Mouse (Mus musculus) heart, postnatal 0 days (tissue): ENCODE results near the gene Bcar3. TPM values are rescaled to one million over a fixed set of nuclear protein-coding genes. Genes with fewer than 3 reads are reported as not detected.

Experiments
- ATAC-seq: fragments of 200-750 bp; cut with Nextera tagmentation; 2 replicates; pipeline ENCODE4 v1.8.0; 2017; ENCODE audit warnings: low read depth, moderate number of reproducible peaks, moderate library complexity; ENCODE audit not compliant: insufficient read depth
- DNase-seq: peaks from one replicate; pipeline ENCODE4 v3.0.0-alpha.2; 2016; ENCODE audit warnings: low spot score
- H3K27ac ChIP-seq: fragments of 300-500 bp; sonication (generic); 2 replicates; pipeline ENCODE4 v1.5.1; 2014; ENCODE audit warnings: low read depth, mild to moderate bottlenecking
- H3K27me3 ChIP-seq: fragments of 300-500 bp; sonication (generic); 2 replicates; pipeline ENCODE4 v1.6.1; 2014; ENCODE audit warnings: low read length, mixed read lengths; ENCODE audit not compliant: control insufficient read depth, insufficient read depth
- H3K36me3 ChIP-seq: fragments of 300-500 bp; sonication (generic); replicated peaks from 2 replicates; pipeline ENCODE4 v1.6.1; 2014; ENCODE audit warnings: low read length, mixed read lengths; ENCODE audit not compliant: control insufficient read depth, insufficient read depth
- H3K4me1 ChIP-seq: fragments of 300-500 bp; sonication (generic); 2 replicates; pipeline ENCODE4 v1.6.1; 2014; ENCODE audit warnings: antibody characterized with exemption; ENCODE audit not compliant: control insufficient read depth, insufficient read depth
- H3K4me2 ChIP-seq: fragments of 300-500 bp; sonication (generic); 2 replicates; pipeline ENCODE4 v1.6.1; 2014; ENCODE audit warnings: low read depth, mild to moderate bottlenecking, low read length, moderate library complexity
- H3K4me3 ChIP-seq: fragments of 300-500 bp; sonication (generic); 2 replicates; pipeline ENCODE4 v1.5.1; 2014; ENCODE audit warnings: low read depth, low read length
- H3K9ac ChIP-seq: fragments of 300-500 bp; sonication (generic); replicated peaks from 2 replicates; pipeline ENCODE4 v1.6.1; 2014; ENCODE audit warnings: low read depth, low read length, mixed read lengths
- H3K9me3 ChIP-seq: fragments of 300-500 bp; sonication (generic); replicated peaks from 2 replicates; pipeline ENCODE4 v1.6.1; 2016; ENCODE audit warnings: low read length; ENCODE audit not compliant: control insufficient read depth
- CTCF ChIP-seq: IDR thresholded peaks from 2 replicates; pipeline ENCODE4 v1.5.1; 2016; ENCODE audit warnings: antibody characterized with exemption, control low read depth, low read depth
- EP300 ChIP-seq: IDR thresholded peaks from 2 replicates; pipeline ENCODE4 v1.6.1; 2016; ENCODE audit warnings: antibody characterized with exemption, low read depth
- WGBS: fragments of 180-500 bp; shearing (Covaris S2); extraction: QIAGEN DNeasy Blood & Tissue Kit; methylation state at CpG from one replicate; pipeline ENCODE4 v1.1.7; 2014; 5-methylcytosine and 5-hydroxymethylcytosine counted together
- polyA plus RNA-seq: library from polyadenylated mRNA; unstranded; fragments of >200 nt; fragmentation: Nextera tagmentation; extraction: Ambion mirVana; gene quantifications from 2 replicates; pipeline ENCODE4 v1.2.1, GENCODE M21; 2015
- total RNA-seq: library from RNA; depleted of rRNA; stranded (reverse); fragments of >200 nt; gene quantifications from 2 replicates; pipeline ENCODE4 v1.2.3, GENCODE M21; 2014; ENCODE audit warnings: low replicate concordance

Bcar3 gene
- total and polyA plus RNA-seq, 2 experiments from 2014 or later: 3.3 to 38.6 TPM

GRCm38 (mm10) chr3:122521294-122521693 is 227.4 kb downstream of the Bcar3 start:
- peaks cover 3% of the 10 kb centered on the region for H3K4me1 ChIP-seq
- H3K9ac ChIP-seq: no peak overlapping the region
- TF ChIP-seq EP300 (no peak), CTCF (no peak)
- ATAC-seq (no peak), DNase-seq (no peak)
- H3K9me3 ChIP-seq: no peaks in the 10 kb centered on the region
- H3K4me3 ChIP-seq: no peak overlapping the region
- no peak overlapping the region for H3K4me2 ChIP-seq
- no peaks in the 10 kb centered on the region for H3K27me3 ChIP-seq
- H3K36me3 ChIP-seq: no peaks in the 10 kb centered on the region; the same call in 1 of the 2 replicates
- WGBS: 61% methylated on average over 1 of the region's 1 CpGs
- H3K27ac ChIP-seq: no peak overlapping the region

GRCm38 (mm10) chr3:122528477-122528876 is 234.5 kb downstream of the Bcar3 start:
- 82% methylated on average over 3 of the region's 3 CpGs for WGBS

GRCm38 (mm10) chr3:122535938-122536703 is 242.2 kb downstream of the Bcar3 start:
- Histone ChIP-seq H3K36me3 (peaks cover 23% of the 10 kb centered on the region), H3K27ac (no peak overlapping the region), H3K9me3 (no peaks in the 10 kb centered on the region), H3K27me3 (no peaks in the 10 kb centered on the region), H3K4me1 (no peaks in the 10 kb centered on the region), H3K4me2 (no peak overlapping the region), H3K9ac (no peak overlapping the region), H3K4me3 (no peak overlapping the region)
- no peak for DNase-seq
- 70% methylated on average over 8 of the region's 8 CpGs for whole genome bisulfite sequencing
- TF ChIP-seq EP300: no peak
- TF ChIP-seq CTCF: no peak
- ATAC-seq: no peak

More at GRCm38 (mm10) chr3:122528477-122528876, 234.5 kb downstream of the Bcar3 start:
- no peak for DNase-seq
- Histone ChIP-seq H3K9ac (no peak overlapping the region), H3K36me3 (no peaks in the 10 kb centered on the region; the same call in 1 of the 2 replicates), H3K27me3 (no peaks in the 10 kb centered on the region), H3K4me1 (no peaks in the 10 kb centered on the region), H3K27ac (no peak overlapping the region), H3K4me2 (no peak overlapping the region), H3K4me3 (no peak overlapping the region), H3K9me3 (no peaks in the 10 kb centered on the region)
- no peak for ATAC-seq
- TF ChIP-seq CTCF (no peak), EP300 (no peak)

GRCm38 (mm10) chr3:122538851-122539250 is 244.9 kb downstream of the Bcar3 start:
- H3K4me3 ChIP-seq: no peak overlapping the region
- no peak overlapping the region for H3K4me2 ChIP-seq
- H3K27me3 ChIP-seq: no peaks in the 10 kb centered on the region
- H3K36me3 ChIP-seq: peaks cover 40% of the 10 kb centered on the region
- WGBS: 84% methylated on average over 2 of the region's 2 CpGs
- ATAC-seq: no peak
- no peak for TF ChIP-seq CTCF
- no peak for TF ChIP-seq EP300
- H3K4me1 ChIP-seq: no peaks in the 10 kb centered on the region
- no peak overlapping the region for H3K9ac ChIP-seq
- H3K27ac ChIP-seq: no peak overlapping the region
- DNase-seq: no peak
- H3K9me3 ChIP-seq: no peaks in the 10 kb centered on the region

- DNase-seq: no peak
- peaks cover 52% of the 10 kb centered on the region for H3K36me3 ChIP-seq
Measured at GRCm38 (mm10) chr3:122539961-122540690, 246.2 kb downstream of the Bcar3 start.

More at GRCm38 (mm10) chr3:122539961-122540690, 246.2 kb downstream of the Bcar3 start:
- Histone ChIP-seq H3K4me1 (no peaks in the 10 kb centered on the region), H3K9me3 (no peaks in the 10 kb centered on the region), H3K4me2 (no peak overlapping the region), H3K27ac (no peak overlapping the region), H3K9ac (no peak overlapping the region), H3K27me3 (no peaks in the 10 kb centered on the region), H3K4me3 (no peak overlapping the region)
- TF ChIP-seq CTCF: no peak
- TF ChIP-seq EP300: no peak
- no peak for ATAC-seq
- WGBS: 74% methylated on average over 17 of the region's 17 CpGs
